Mouse (Mus musculus): ENCODE results near the gene Dpf2. TPM values are rescaled to one million over a fixed set of nuclear protein-coding genes. Genes with fewer than 3 reads are reported as not detected.
"Not testable (repeated sequence)": the region's sequence is repeated elsewhere in the genome, so short reads cannot be mapped to it uniquely, and the experiment has no call there.

The Dpf2 gene
- polyA plus RNA-seq, 1 experiment from 2014 or later: 231 TPM

DNA sequence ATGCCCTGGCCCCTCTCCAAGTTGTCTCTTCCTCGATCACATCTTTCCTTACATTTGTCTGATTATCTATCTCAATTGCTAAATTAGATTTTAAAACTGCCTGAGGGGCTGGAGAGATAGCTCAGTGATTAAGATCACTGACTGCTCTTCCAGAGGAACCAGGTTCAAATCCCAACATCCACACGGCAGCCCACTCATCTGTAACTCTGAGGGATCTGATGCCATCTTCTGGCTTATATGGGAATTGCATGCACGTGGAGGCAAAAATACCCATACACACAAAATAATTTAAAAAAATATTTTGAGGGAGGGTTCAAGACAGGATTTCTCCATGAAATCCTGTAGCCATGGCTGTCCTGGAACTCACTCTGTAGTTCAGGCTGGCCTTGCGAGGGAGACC lies 27.0 kb downstream of the Dpf2 start:
- H3K27ac ChIP-seq (replicated peaks): no peak overlapping the region
- H3K27me3 ChIP-seq (replicated peaks; ENCODE audit: low read depth, poor library complexity, severe bottlenecking): no peaks in the 10 kb centered on the region
- no peaks in the 10 kb centered on the region for H3K4me1 ChIP-seq
- H3K4me3 ChIP-seq: no peak overlapping the region
- DNase-seq (ENCODE audit: low spot score): no peak
- H3K9me3 ChIP-seq: no peaks in the 10 kb centered on the region
- peaks cover 4% of the 10 kb centered on the region; the same call in 1 of the 2 replicates for H3K36me3 ChIP-seq (replicated peaks)
- 62% methylated on average over 4 of the region's 4 CpGs for WGBS

DNA sequence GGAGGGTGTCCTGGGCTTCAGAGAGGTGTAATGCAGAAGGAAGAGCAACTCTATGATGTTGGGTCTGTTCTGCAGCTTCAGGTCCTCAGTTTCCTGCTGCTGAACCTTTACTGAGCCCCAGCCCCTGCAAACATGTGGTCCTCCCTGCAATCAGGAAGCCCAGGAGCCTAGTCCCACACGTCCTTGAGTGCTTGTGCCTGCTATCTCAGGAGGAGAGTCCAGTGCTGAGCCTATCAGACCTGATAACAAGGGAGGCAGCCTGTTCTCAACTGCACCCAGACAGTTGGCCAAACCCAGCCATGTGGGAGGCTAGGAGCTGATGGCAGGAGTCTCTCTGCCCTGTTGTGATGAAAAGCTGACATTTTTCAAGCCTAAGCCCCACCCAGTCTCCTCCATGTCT lies 28.9 kb downstream of the Dpf2 start:
- no peaks in the 10 kb centered on the region for H3K9me3 ChIP-seq
- H3K4me1 ChIP-seq: no peaks in the 10 kb centered on the region
- WGBS: 71% methylated on average over 1 of the region's 1 CpGs
- H3K27me3 ChIP-seq (replicated peaks; ENCODE audit: low read depth, poor library complexity, severe bottlenecking): no peaks in the 10 kb centered on the region
- H3K4me3 ChIP-seq: no peak overlapping the region
- no peaks in the 10 kb centered on the region for H3K36me3 ChIP-seq (replicated peaks)
- no peak overlapping the region for H3K27ac ChIP-seq (replicated peaks)
- DNase-seq (ENCODE audit: low spot score): no peak

DNA sequence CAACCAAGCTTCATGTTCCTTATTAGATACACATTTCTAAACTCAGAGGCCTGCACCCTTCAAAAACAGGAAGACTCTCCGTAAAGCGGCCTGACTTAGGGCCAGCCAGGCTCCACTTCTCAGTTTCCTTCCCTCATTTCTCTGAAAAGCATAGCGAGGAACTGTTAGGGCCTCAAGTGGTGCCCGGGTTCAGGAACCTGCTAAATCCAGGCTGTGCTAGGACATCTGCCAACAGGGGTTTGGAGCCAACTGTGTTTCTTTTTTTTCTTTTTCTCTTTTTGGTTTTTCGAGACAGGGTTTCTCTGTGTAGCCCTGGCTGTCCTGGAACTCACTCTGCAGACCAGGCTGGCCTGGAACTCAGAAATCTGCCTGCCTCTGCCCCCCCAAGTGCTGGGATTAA lies 30.7 kb downstream of the Dpf2 start:
- WGBS: 88% methylated on average over 5 of the region's 5 CpGs
- H3K4me3 ChIP-seq; H3K27ac ChIP-seq (replicated peaks); H3K9me3 ChIP-seq; H3K27me3 ChIP-seq (replicated peaks; ENCODE audit: low read depth, poor library complexity, severe bottlenecking); H3K36me3 ChIP-seq (replicated peaks); DNase-seq (ENCODE audit: low spot score): not testable (repeated sequence)
- H3K4me1 ChIP-seq: peaks cover 16% of the 10 kb centered on the region

DNA sequence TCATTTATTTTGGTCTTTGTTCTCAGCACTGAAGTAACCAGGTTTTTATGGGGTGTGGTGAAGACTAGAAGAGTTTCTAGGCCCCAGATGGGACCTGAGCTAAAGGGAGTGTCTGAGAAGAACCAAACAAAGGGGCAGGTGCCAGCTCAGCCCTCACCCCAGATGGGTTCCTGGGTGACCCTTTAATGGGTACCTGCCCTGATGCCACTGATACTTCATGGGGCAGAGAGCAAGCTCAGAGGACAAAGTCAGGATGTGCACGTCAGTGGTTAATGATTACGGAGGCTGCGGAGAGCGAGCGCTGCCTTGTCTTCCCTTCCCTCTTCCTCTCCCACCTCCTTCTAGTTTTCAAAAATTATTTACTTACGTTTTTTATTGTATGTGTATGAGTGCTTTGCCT lies 31.7 kb downstream of the Dpf2 start:
- DNase-seq (ENCODE audit: low spot score): no peak
- no peaks in the 10 kb centered on the region for H3K9me3 ChIP-seq
- peaks cover 16% of the 10 kb centered on the region for H3K4me1 ChIP-seq
- no peaks in the 10 kb centered on the region for H3K27me3 ChIP-seq (replicated peaks; ENCODE audit: low read depth, poor library complexity, severe bottlenecking)
- no peak overlapping the region for H3K4me3 ChIP-seq
- no peak overlapping the region for H3K27ac ChIP-seq (replicated peaks)
- 92% methylated on average over 6 of the region's 6 CpGs for WGBS
- no peaks in the 10 kb centered on the region for H3K36me3 ChIP-seq (replicated peaks)

DNA sequence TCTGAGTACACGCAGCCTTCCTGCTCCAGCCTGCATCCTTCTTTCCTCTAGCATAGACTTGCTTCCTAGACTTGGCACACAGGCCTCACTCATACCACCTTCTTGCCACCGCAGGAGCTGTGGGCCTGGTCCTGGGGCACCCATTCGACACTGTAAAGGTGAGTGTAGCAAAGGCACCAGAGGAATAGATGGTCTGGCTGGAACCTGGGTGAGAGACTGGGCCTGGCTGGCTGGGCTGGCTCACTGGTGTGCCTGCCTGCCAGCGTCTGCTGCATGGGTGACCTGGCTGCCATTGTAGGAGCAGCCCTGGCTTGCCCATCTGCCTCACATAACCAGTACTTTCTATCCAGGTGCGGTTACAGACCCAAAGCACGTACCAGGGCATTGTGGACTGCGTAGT lies 33.1 kb downstream of the Dpf2 start:
- Histone ChIP-seq H3K36me3 (replicated peaks) (no peaks in the 10 kb centered on the region), H3K4me1 (peaks cover 23% of the 10 kb centered on the region), H3K27ac (replicated peaks) (no peak overlapping the region), H3K4me3 (no peak overlapping the region), H3K9me3 (no peaks in the 10 kb centered on the region), H3K27me3 (replicated peaks; ENCODE audit: low read depth, poor library complexity, severe bottlenecking) (no peaks in the 10 kb centered on the region)
- no peak for DNase-seq (ENCODE audit: low spot score)
- WGBS: 89% methylated on average over 7 of the region's 7 CpGs

DNA sequence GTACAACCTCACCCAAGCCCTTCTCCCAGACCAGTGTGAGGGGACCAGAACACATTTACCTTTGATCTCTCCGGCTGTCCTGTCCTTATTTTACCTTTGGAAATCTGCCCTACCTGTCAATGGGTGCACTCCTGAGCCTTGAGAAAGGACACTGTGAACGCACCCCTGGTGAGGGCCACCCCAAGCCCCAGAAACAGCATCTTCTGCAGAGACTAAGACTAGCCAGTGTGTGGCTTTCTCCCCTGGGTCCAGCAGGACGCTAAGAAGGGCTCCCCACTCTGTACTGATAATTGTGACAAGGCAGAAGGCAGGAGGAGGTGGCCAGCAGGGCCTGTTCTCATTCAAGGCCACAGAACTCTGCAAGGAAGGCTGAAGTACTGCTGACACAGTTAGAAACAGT lies 33.9 kb downstream of the Dpf2 start:
- H3K36me3 ChIP-seq (replicated peaks): no peaks in the 10 kb centered on the region
- H3K9me3 ChIP-seq: no peaks in the 10 kb centered on the region
- H3K27me3 ChIP-seq (replicated peaks; ENCODE audit: low read depth, poor library complexity, severe bottlenecking): no peaks in the 10 kb centered on the region
- no peak for DNase-seq (ENCODE audit: low spot score)
- H3K4me3 ChIP-seq: 0 out of 2 replicates have a peak overlapping the region, but pooled peaks have one; percentile 31
- WGBS: 81% methylated on average over 3 of the region's 3 CpGs
- peaks cover 31% of the 10 kb centered on the region for H3K4me1 ChIP-seq
- H3K27ac ChIP-seq (replicated peaks): no peak overlapping the region

DNA sequence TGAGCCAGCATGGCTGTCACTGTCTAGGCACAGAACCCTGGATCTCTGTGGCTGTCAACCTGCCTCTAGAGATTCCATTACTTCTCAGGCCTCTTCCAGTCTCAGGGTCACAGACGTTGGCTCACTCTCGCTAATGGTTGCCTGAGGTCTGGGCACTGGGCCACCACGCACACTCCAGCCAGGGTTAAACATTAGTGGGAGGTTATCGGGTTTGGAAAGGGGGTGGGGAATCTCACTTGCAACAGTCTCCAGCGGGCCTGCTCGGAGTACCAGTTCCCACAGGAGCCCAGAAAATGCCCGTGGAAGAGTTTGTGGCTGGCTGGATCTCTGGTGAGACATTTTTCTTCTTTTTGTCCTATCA lies 34.5 kb downstream of the Dpf2 start:
- no peaks in the 10 kb centered on the region for H3K27me3 ChIP-seq (replicated peaks; ENCODE audit: low read depth, poor library complexity, severe bottlenecking)
- DNase-seq (ENCODE audit: low spot score): no peak
- no peaks in the 10 kb centered on the region for H3K9me3 ChIP-seq
- peak overlapping the region; percentile 31; the same call in 1 of the 2 replicates for H3K4me3 ChIP-seq
- WGBS: 85% methylated on average over 7 of the region's 7 CpGs
- no peaks in the 10 kb centered on the region for H3K36me3 ChIP-seq (replicated peaks)
- H3K27ac ChIP-seq (replicated peaks): peak overlapping the region; percentile 58; the same call in 1 of the 2 replicates
- peaks cover 37% of the 10 kb centered on the region for H3K4me1 ChIP-seq

DNA sequence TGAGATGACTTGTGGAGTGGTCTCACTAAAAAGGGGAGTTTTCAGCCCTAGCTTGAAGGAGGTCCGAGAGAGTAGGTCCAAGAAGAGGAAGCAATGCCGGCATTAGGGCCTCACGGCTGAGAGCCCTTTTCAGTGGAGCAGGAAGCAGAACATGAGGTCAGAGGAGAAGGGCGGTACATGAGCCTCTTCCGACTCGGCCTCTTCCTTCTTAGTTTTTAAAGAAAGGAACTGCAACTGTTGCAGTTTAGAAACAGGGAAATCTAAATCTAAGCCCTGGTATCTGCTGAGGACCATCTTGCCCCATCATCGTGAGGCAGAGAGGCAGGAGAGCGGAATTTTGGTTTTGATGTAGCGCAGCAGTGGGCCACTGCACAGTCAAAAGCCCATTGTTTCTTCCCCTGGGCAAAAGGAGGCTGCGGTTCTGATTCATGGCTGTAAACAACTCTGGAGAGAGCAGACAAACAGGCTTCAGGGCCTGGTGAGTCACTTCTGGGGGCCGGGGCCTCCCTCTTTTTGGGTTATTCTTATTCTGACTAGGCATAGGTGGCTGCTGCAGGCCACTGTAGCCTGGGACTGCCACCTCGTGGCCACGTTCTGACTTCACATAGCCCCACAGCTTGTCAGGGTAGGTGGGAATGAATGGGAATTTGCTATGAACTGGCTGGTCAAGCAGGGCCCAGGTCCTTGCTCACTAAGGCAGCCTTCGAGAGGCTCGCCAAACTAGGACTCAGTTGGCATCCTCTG lies 35.0 kb downstream of the Dpf2 start, which contains the start of gene Slc25a45:
Gene Slc25a45, plus strand, starts transcription at position 191 of the 744 bp plus-strand sequence.
- Histone ChIP-seq H3K27ac (replicated peaks) (peak within 1 kb of the TSS; percentile 58), H3K4me1 (peaks cover 42% of the 10 kb centered on the region), H3K4me3 (peak within 1 kb of the TSS; percentile 31; the same call in 1 of the 2 replicates), H3K27me3 (replicated peaks; ENCODE audit: low read depth, poor library complexity, severe bottlenecking) (no peaks in the 10 kb centered on the region), H3K36me3 (replicated peaks) (peaks cover 5% of the 10 kb centered on the region), H3K9me3 (no peaks in the 10 kb centered on the region)
- 47% methylated on average over 15 of the region's 15 CpGs for WGBS
- peak; percentile 79 for DNase-seq (ENCODE audit: low spot score)

DNA sequence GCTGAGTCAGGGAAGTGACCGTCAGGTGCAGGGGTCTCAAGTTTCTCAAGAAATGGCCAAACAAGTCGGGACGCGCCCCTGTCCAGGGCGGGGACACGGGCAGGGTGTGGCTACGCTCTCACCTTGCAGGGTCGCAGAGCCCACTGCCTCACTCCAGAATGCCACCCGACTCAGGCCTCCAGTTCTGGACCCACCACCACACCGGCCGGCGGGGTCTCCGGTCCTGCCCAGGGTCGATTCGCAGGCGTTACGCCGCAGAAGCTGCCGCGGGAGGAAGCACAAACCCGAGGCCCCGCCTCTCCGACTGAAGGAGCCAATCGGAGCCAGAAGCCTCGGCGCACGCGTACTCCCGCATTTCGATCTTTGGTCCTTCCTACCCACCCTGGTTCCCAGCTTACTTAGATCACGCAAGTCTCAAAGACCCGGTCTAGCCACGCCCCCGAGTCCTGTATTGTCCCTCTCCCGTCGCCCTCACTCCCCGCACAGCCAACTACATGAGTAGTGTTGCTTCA lies 37.8 kb downstream of the Dpf2 start, which contains the start of gene Frmd8:
Gene Frmd8, minus strand, starts transcription at position 306 of the 512 bp plus-strand sequence.
- peak; percentile 93 for DNase-seq (ENCODE audit: low spot score)
- Histone ChIP-seq H3K36me3 (replicated peaks) (peaks cover 24% of the 10 kb centered on the region), H3K4me1 (peaks cover 68% of the 10 kb centered on the region), H3K27me3 (replicated peaks; ENCODE audit: low read depth, poor library complexity, severe bottlenecking) (no peaks in the 10 kb centered on the region), H3K9me3 (no peaks in the 10 kb centered on the region), H3K4me3 (peak within 1 kb of the TSS; percentile 83), H3K27ac (replicated peaks) (peak within 1 kb of the TSS; percentile 88)
- under 1% methylated on average over 37 of the region's 37 CpGs for WGBS

DNA sequence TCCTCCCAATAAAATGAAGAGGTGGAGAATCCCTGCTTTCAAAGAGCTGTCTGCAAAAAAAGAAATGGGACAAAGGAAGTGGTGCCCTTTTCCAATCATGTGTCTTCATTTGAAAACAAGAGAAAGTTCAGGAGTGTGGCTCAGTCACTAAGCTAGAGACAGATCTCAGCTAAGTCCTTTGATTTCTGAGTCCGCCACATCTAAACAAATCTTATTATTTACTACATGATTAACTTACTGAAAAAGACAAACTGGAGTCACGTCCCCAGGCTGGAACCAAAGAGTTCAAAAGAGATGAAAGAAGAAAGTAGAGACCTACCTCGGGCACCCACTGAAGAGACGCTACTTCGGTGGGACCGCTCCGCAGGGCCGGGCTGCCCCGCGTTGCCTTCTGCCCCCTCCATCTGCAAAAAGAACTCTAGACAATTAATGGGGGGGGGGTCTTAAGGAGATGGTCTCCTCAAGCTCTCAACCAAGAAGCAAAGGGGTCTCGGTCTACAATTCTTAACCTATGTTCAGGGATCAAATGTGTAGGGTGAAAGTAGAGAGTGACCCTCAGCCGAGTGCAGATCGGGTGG lies 38.3 kb downstream of the Dpf2 start:
- peaks cover 71% of the 10 kb centered on the region for H3K4me1 ChIP-seq

DNA sequence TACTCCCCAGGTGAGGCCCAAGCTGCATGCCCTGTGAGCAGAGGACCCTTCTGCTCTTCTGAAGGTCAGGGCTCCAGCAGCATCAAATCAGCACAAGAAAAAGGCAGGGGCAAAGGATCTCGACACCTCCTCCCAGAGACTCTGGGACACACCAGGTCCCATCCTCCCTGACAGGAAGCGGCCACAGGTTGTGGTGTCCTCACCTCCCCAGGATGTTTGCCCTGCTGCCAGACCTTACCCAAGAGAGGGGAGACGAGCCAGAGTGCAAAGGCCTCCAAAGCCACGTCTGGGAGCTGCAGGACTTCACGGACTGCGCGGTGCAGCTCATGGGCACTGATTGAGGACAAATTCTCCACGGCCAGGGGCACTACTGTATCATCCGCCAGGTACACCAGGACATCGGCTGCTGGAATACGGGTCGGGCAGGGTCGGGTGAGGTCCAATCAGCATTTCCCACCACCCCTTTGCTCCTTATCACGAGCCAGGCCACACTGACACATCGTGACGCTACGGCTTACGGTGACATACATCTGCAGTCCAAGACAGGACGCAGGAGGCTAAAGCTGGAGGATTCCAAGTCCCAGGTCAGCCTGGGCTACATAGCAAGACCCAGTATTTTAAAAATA lies 39.8 kb downstream of the Dpf2 start:
- WGBS: 89% methylated on average over 19 of the region's 19 CpGs
- Histone ChIP-seq H3K4me3 (peak overlapping the region; percentile 83; the same call in 1 of the 2 replicates), H3K27me3 (replicated peaks; ENCODE audit: low read depth, poor library complexity, severe bottlenecking) (no peaks in the 10 kb centered on the region), H3K9me3 (no peaks in the 10 kb centered on the region), H3K4me1 (peaks cover 64% of the 10 kb centered on the region), H3K27ac (replicated peaks) (peak overlapping the region; percentile 30; the same call in 1 of the 2 replicates), H3K36me3 (replicated peaks) (peaks cover 44% of the 10 kb centered on the region)
- no peak for DNase-seq (ENCODE audit: low spot score)

More for the DNA sequence above, 38.3 kb downstream of the Dpf2 start:
- H3K9me3 ChIP-seq: no peaks in the 10 kb centered on the region
- no peak for DNase-seq (ENCODE audit: low spot score)
- H3K27me3 ChIP-seq (replicated peaks; ENCODE audit: low read depth, poor library complexity, severe bottlenecking): no peaks in the 10 kb centered on the region
- WGBS: 15% methylated on average over 13 of the region's 13 CpGs
- peak overlapping the region; percentile 83 for H3K4me3 ChIP-seq
- peaks cover 29% of the 10 kb centered on the region for H3K36me3 ChIP-seq (replicated peaks)
- peak overlapping the region; percentile 88 for H3K27ac ChIP-seq (replicated peaks)

DNA sequence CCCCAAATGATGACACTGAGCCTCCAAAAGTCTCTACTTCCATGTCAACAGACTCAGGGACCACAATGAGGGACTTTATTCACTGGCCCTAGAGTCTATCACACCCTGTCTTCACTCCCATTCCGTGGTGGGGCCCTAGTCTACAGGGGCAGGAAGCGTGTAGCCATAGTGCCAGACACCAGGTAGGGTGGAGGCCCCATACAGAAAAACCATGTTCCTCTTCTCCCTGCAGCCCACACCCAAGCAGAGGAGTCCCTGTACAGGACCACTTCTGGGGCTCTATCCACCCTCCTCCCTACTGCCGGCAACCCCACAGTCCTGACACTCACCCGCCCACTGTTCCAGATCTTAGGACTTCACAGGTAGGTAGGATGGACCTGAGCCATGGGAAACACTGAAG lies 40.3 kb downstream of the Dpf2 start:
- Histone ChIP-seq H3K27me3 (replicated peaks; ENCODE audit: low read depth, poor library complexity, severe bottlenecking) (no peaks in the 10 kb centered on the region), H3K4me3 (peak overlapping the region; percentile 83; the same call in 1 of the 2 replicates), H3K4me1 (peaks cover 63% of the 10 kb centered on the region), H3K27ac (replicated peaks) (peak overlapping the region; percentile 30; the same call in 1 of the 2 replicates), H3K36me3 (replicated peaks) (peaks cover 49% of the 10 kb centered on the region), H3K9me3 (no peaks in the 10 kb centered on the region)
- no peak for DNase-seq (ENCODE audit: low spot score)
- WGBS: 89% methylated on average over 4 of the region's 4 CpGs

Data from embryonic facial prominence, embryonic 10.5 days (tissue).